9 mouse cellular contexts compared by ENCODE assay signal in the genomic region with DNA sequence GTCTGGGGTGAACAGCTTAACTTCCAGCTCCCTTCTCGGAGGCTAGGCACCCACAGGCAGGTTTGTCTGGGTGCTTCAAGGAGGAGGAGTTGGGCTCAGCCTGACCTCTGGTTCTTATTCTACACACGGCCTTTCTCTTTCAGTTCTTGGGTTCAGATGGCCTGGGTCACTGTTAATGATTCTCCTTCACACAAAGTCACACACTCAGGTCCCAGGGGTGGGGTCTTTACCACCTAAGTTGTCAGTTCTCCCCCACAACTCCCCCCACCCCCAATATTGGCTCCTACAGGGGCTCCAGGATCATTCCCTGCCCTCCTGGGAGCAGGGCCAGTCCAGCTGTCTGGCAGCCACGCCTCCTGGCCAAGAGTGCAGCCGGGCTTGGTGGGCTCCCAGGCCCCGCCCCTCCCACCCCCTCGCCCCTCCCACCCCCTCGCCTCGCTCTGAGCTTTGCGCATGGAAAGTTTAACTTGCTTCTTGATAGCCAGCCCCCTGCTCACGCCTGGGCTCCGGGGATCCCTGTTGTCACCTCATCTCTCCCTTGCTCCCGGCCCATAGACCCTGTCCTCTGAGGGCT.
DNase-seq lines count a peak whose midpoint lies in the region; ATAC-seq lines count a peak whose summit lies in the region.
"Had no signal": no experiment of that assay in that cellular context is flagged by ENCODE, and none has a peak within 500 bp of the region (broad histone marks: within the 10 kb centered on the region; RNA-seq: fewer than 3 reads in every experiment).

No protein-coding gene starts in this region.

- H3K4me3 ChIP-seq in hindbrain, embryonic 11.5 days (ENCODE audit: low read depth, low read length) = no peak overlapping the region
- no peak overlapping the region for H3K4me3 ChIP-seq in midbrain, embryonic 11.5 days (ENCODE audit: low read depth, low read length)
- H3K4me3 ChIP-seq: erythroblast, embryonic 14.5 days had no signal

- DNase-seq in R1 (ENCODE audit: low read depth, low spot score) = peak; percentile 49
- DNase-seq in embryo, embryonic 10.5 days (ENCODE audit: low spot score) = peak; percentile 79
- peak; percentile 72 for DNase-seq in hindbrain, embryonic 11.5 days (ENCODE audit: low spot score)
- peak; percentile 92 for DNase-seq in midbrain, embryonic 11.5 days (ENCODE audit: low spot score, missing footprints)
- no peak for DNase-seq in layer of hippocampus, postnatal 10 days (ENCODE audit: low spot score in 2 of 2)
- no peak for DNase-seq in left cerebral cortex, postnatal 10 days (ENCODE audit: extremely low spot score in 1 of 2, low spot score in 2 of 2)
- DNase-seq in adrenal gland, postnatal 4 days (ENCODE audit: low spot score in 2 of 2) = no peak

- H3K27ac ChIP-seq in hindbrain, embryonic 11.5 days (ENCODE audit: low read depth, low read length) = peak overlapping the region; percentile 76
- H3K27ac ChIP-seq in midbrain, embryonic 11.5 days (ENCODE audit: low read depth, low read length) = peak overlapping the region; percentile 51; the same call in 1 of the 2 replicates
- H3K27ac ChIP-seq: macrophage had no signal

- H3K9me3 ChIP-seq in hindbrain, embryonic 11.5 days (ENCODE audit: control insufficient read depth, low read length) = no peaks in the 10 kb centered on the region
- no peaks in the 10 kb centered on the region for H3K9me3 ChIP-seq in midbrain, embryonic 11.5 days (ENCODE audit: control insufficient read depth, low read length)

- intact Hi-C loops in left cerebral cortex, postnatal 10 days (cut with DNase I) = no loop called here

- H3K9ac ChIP-seq in hindbrain, embryonic 11.5 days (ENCODE audit: low read depth, low read length) = 0 out of 2 replicates have a peak overlapping the region, but pooled peaks have one; percentile 31
- H3K9ac ChIP-seq in midbrain, embryonic 11.5 days (ENCODE audit: low read length) = peak overlapping the region; percentile 36

- ATAC-seq in hindbrain, embryonic 11.5 days (ENCODE audit: low FRiP score) = no peak
- peak; percentile 20; the same call in 1 of the 2 replicates for ATAC-seq in midbrain, embryonic 11.5 days (ENCODE audit: low FRiP score)

- 9% methylated on average over 10 of the region's 12 CpGs for WGBS in hindbrain, embryonic 11.5 days
- 6% methylated on average over 12 of the region's 12 CpGs for WGBS in midbrain, embryonic 11.5 days

- H3K27me3 ChIP-seq in hindbrain, embryonic 11.5 days (ENCODE audit: control insufficient read depth, insufficient read depth, low read length) = no peaks in the 10 kb centered on the region
- H3K27me3 ChIP-seq in midbrain, embryonic 11.5 days (ENCODE audit: control insufficient read depth, insufficient read depth, low read length) = peaks cover 8% of the 10 kb centered on the region

- no peak overlapping the region for H3K4me2 ChIP-seq in hindbrain, embryonic 11.5 days (replicated peaks; ENCODE audit: low read depth, low read length)
- no peak overlapping the region for H3K4me2 ChIP-seq in midbrain, embryonic 11.5 days

- no peaks in the 10 kb centered on the region for H3K36me3 ChIP-seq in hindbrain, embryonic 11.5 days (ENCODE audit: control insufficient read depth, insufficient read depth, low read length)
- no peaks in the 10 kb centered on the region for H3K36me3 ChIP-seq in midbrain, embryonic 11.5 days (ENCODE audit: control insufficient read depth, insufficient read depth, low read length)

- H3K4me1 ChIP-seq in hindbrain, embryonic 11.5 days (replicated peaks; ENCODE audit: control insufficient read depth, insufficient read depth, low read length) = peaks cover 76% of the 10 kb centered on the region
- peaks cover 89% of the 10 kb centered on the region for H3K4me1 ChIP-seq in midbrain, embryonic 11.5 days (ENCODE audit: control insufficient read depth, insufficient read depth, low read length)

Comparison
In these comparisons a context has a peak if more than half of its experiments do, and no peak if none do; other contexts are left out.
1. DNase-seq: peak in R1 (single experiment), embryo, embryonic 10.5 days (single experiment), hindbrain, embryonic 11.5 days (single experiment) and midbrain, embryonic 11.5 days (single experiment); none in layer of hippocampus, postnatal 10 days (0 of 2), left cerebral cortex, postnatal 10 days (0 of 2) and adrenal gland, postnatal 4 days (0 of 2).